Mouse (Mus musculus) forebrain, embryonic 11.5 days (tissue): ENCODE data around the gene Dynlt1a. TPM values are rescaled to one million over a fixed set of nuclear protein-coding genes. Genes with fewer than 3 reads are reported as not detected.

Experiments used
- polyA plus RNA-seq: library from polyadenylated mRNA; unstranded; fragments of >200 nt; fragmentation: Nextera tagmentation; extraction: Ambion mirVana; gene quantifications from 2 replicates; pipeline ENCODE4 v1.2.1, GENCODE M21; 2014

Gene Dynlt1a
- polyA plus RNA-seq, 1 experiment from 2014 or later, result 28.7 TPM

Other genes starting within 250 kb of the Dynlt1a start
- gene Serac1, start 237.8 kb downstream of the Dynlt1a start, polyA plus RNA-seq, result 8.7 and 10.0 TPM in 2 replicates
- 157 and 165 TPM in 2 replicates for gene Gtf2h5, start 237.7 kb downstream of the Dynlt1a start, polyA plus RNA-seq
- gene Tulp4, start 211.1 kb downstream of the Dynlt1a start, polyA plus RNA-seq, result 110 and 127 TPM in 2 replicates
- 23.1 and 27.5 TPM in 2 replicates for gene Tmem181a, start 60.6 kb downstream of the Dynlt1a start, polyA plus RNA-seq
- 530 and 544 TPM in 2 replicates for gene Dynlt1b, start 112.6 kb upstream of the Dynlt1a start, polyA plus RNA-seq